Mouse (Mus musculus): ENCODE data around the gene Dnttip1. TPM values are rescaled to one million over a fixed set of nuclear protein-coding genes. Genes with fewer than 3 reads are reported as not detected.

Dnttip1 gene
- polyA plus RNA-seq, 2 experiments from 2014 or later, result 3.8 to 7.3 TPM

GRCm38 (mm10) chr2:164754800-164755199 lies 9.0 kb downstream of the Dnttip1 start:
- no peak for ATAC-seq

GRCm38 (mm10) chr2:164757841-164758240 lies 12.1 kb downstream of the Dnttip1 start:
- no peak for ATAC-seq

- no peak for ATAC-seq
Observed at GRCm38 (mm10) chr2:164758692-164759091, 12.9 kb downstream of the Dnttip1 start.

- ATAC-seq, result no peak
Observed at GRCm38 (mm10) chr2:164760059-164760833, 14.5 kb downstream of the Dnttip1 start.

- ATAC-seq, result no peak
Observed at GRCm38 (mm10) chr2:164761502-164761901, 15.7 kb downstream of the Dnttip1 start.

GRCm38 (mm10) chr2:164761971-164762370 lies 16.2 kb downstream of the Dnttip1 start:
- ATAC-seq, result no peak

- no peak for ATAC-seq
Observed at GRCm38 (mm10) chr2:164762593-164762992, 16.8 kb downstream of the Dnttip1 start.

- no peak for ATAC-seq
Observed at GRCm38 (mm10) chr2:164765841-164766240, 20.1 kb downstream of the Dnttip1 start.

GRCm38 (mm10) chr2:164767812-164768540 lies 22.2 kb downstream of the Dnttip1 start:
- no peak for ATAC-seq

- ATAC-seq, result peak; percentile 100
Observed at GRCm38 (mm10) chr2:164769258-164770037, 23.7 kb downstream of the Dnttip1 start, which contains the start of gene Ube2c. Gene Ube2c, plus strand, starts transcription at chr2:164769898.

- ATAC-seq, result no peak
Observed at GRCm38 (mm10) chr2:164770279-164770678, 24.5 kb downstream of the Dnttip1 start.

GRCm38 (mm10) chr2:164771123-164771522 lies 25.3 kb downstream of the Dnttip1 start:
- ATAC-seq, result no peak

GRCm38 (mm10) chr2:164773229-164773988 lies 27.6 kb downstream of the Dnttip1 start:
- ATAC-seq, result no peak

GRCm38 (mm10) chr2:164773989-164774364 lies 28.2 kb downstream of the Dnttip1 start:
- ATAC-seq, result no peak

GRCm38 (mm10) chr2:164776130-164776529 lies 30.3 kb downstream of the Dnttip1 start:
- no peak for ATAC-seq

GRCm38 (mm10) chr2:164776801-164777200 lies 31.0 kb downstream of the Dnttip1 start:
- ATAC-seq, result no peak

- no peak for ATAC-seq
Observed at GRCm38 (mm10) chr2:164777246-164778014, 31.6 kb downstream of the Dnttip1 start.

- no peak for ATAC-seq
Observed at GRCm38 (mm10) chr2:164778015-164778287, 32.2 kb downstream of the Dnttip1 start.

- ATAC-seq, result no peak
Observed at GRCm38 (mm10) chr2:164778809-164779208, 33.0 kb downstream of the Dnttip1 start.

- ATAC-seq, result no peak
Observed at GRCm38 (mm10) chr2:164779481-164780086, 33.8 kb downstream of the Dnttip1 start, which contains the start of gene Tnnc2. Gene Tnnc2, minus strand, starts transcription at chr2:164779967.

- ATAC-seq, result no peak
Observed at GRCm38 (mm10) chr2:164781876-164782275, 36.1 kb downstream of the Dnttip1 start.
